Mouse (Mus musculus) E14TG2a.4 (cell line): ENCODE measurements around the gene Adh1.

Experiments used
- H3K27me3 ChIP-seq: 2 replicates; pipeline ENCODE4 v1.6.1; 2014; ENCODE audit warnings: low read length, control low read depth; ENCODE audit not compliant: insufficient read depth
- H3K36me3 ChIP-seq: 2 replicates; pipeline ENCODE4 v1.6.1; 2014; ENCODE audit warnings: low read length, control low read depth; ENCODE audit not compliant: insufficient read depth
- H3K4me1 ChIP-seq: replicated peaks from 2 replicates; pipeline ENCODE4 v1.6.1; 2014; ENCODE audit warnings: low read depth, low read length, control low read depth
- H3K4me3 ChIP-seq: replicated peaks from 2 replicates; pipeline ENCODE4 v1.5.1; 2014; ENCODE audit warnings: mild to moderate bottlenecking, low read length
- H3K9me3 ChIP-seq: 2 replicates; pipeline ENCODE4 v1.6.1; 2014; ENCODE audit warnings: low read length, control low read depth
- CTCF ChIP-seq: conservative IDR thresholded peaks from 2 replicates; pipeline ENCODE4 v1.5.1; 2014; ENCODE audit warnings: low read length
- NANOG ChIP-seq: IDR thresholded peaks from 2 replicates; pipeline ENCODE4 v1.6.1; 2014; ENCODE audit warnings: borderline replicate concordance, low read length, mixed read lengths
- POU5F1 ChIP-seq: IDR thresholded peaks from 2 replicates; pipeline ENCODE4 v1.6.1; 2014; ENCODE audit warnings: low read length, borderline replicate concordance

Adh1 gene

GRCm38 (mm10) chr3:138260721-138261669 is at the start of gene Adh1:
Gene Adh1 (plus strand): TSS chr3:138260991.
- TF ChIP-seq CTCF (no peak), NANOG (no peak), POU5F1 (no peak)
- H3K36me3 ChIP-seq = no peaks in the 10 kb centered on the region
- H3K4me3 ChIP-seq = no peak within 1 kb of the TSS
- no peaks in the 10 kb centered on the region for H3K4me1 ChIP-seq
- H3K9me3 ChIP-seq = no peaks in the 10 kb centered on the region
- no peaks in the 10 kb centered on the region for H3K27me3 ChIP-seq

GRCm38 (mm10) chr3:138212431-138212951 is 48.3 kb upstream of the Adh1 start:
- TF ChIP-seq NANOG (no peak), POU5F1 (no peak), CTCF (no peak)
- H3K4me1 ChIP-seq = peaks cover 11% of the 10 kb centered on the region
- H3K27me3 ChIP-seq = 0 out of 2 replicates have a peak, but pooled peaks cover 3% of the 10 kb centered on the region
- H3K9me3 ChIP-seq = no peaks in the 10 kb centered on the region
- no peak overlapping the region for H3K4me3 ChIP-seq
- H3K36me3 ChIP-seq = no peaks in the 10 kb centered on the region

DNA sequence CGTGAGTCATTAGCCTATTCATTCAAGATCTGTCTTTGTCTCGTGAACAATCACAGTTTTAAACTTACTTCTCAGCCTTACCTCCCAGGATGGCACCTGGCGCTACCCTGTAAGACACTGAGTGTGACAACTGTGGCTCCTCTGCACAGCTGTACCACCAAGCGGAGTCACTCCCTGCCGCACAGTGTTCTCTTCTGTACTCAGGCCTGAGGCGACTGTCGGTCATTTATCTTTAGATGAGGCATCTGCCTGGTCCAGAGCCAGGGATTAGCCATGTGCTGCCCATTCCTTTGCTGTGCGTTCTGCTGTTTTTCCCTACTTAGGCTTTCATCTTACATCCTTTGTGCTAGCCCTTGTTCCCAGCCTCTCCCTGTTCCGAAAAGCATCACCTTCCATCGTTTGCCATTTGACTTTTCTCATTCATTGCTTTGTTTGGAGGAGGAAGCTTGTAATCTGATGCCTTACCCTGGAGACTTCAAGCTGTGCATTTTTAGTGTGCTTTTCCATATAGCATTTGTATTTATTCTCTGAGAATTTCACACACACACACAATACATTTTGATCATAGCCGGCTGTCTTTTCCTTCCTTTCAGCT is 45.3 kb upstream of the Adh1 start:
- TF ChIP-seq NANOG = peak; percentile 91; the same call in 1 of the 2 replicates
- TF ChIP-seq POU5F1 = no peak
- Histone ChIP-seq H3K36me3 (no peaks in the 10 kb centered on the region), H3K4me3 (no peak overlapping the region), H3K9me3 (no peaks in the 10 kb centered on the region), H3K4me1 (peaks cover 13% of the 10 kb centered on the region), H3K27me3 (peaks cover 5% of the 10 kb centered on the region; the same call in 1 of the 2 replicates)

GRCm38 (mm10) chr3:138216091-138216490 is 44.7 kb upstream of the Adh1 start:
- H3K4me1 ChIP-seq = peaks cover 13% of the 10 kb centered on the region
- H3K27me3 ChIP-seq = peaks cover 5% of the 10 kb centered on the region; the same call in 1 of the 2 replicates
- H3K36me3 ChIP-seq = no peaks in the 10 kb centered on the region
- H3K4me3 ChIP-seq = no peak overlapping the region
- no peak for TF ChIP-seq CTCF
- no peak for TF ChIP-seq POU5F1
- no peak for TF ChIP-seq NANOG
- H3K9me3 ChIP-seq = no peaks in the 10 kb centered on the region

GRCm38 (mm10) chr3:138217631-138218264 is 43.0 kb upstream of the Adh1 start, which contains the start of gene Adh7:
Gene Adh7 (plus strand): TSS chr3:138217760.
- Histone ChIP-seq H3K27me3 (peaks cover 5% of the 10 kb centered on the region; the same call in 1 of the 2 replicates), H3K9me3 (no peaks in the 10 kb centered on the region), H3K36me3 (no peaks in the 10 kb centered on the region), H3K4me1 (peaks cover 22% of the 10 kb centered on the region), H3K4me3 (no peak within 1 kb of the TSS)
- no peak for TF ChIP-seq POU5F1
- no peak for TF ChIP-seq CTCF
- TF ChIP-seq NANOG = no peak

- no peaks in the 10 kb centered on the region for H3K9me3 ChIP-seq
- no peaks in the 10 kb centered on the region for H3K36me3 ChIP-seq
- H3K4me1 ChIP-seq = peaks cover 41% of the 10 kb centered on the region
- no peak overlapping the region for H3K4me3 ChIP-seq
- TF ChIP-seq CTCF (no peak), POU5F1 (no peak), NANOG (no peak)
- peaks cover 3% of the 10 kb centered on the region; the same call in 1 of the 2 replicates for H3K27me3 ChIP-seq
Measured at GRCm38 (mm10) chr3:138221116-138221515, 39.7 kb upstream of the Adh1 start.

- Histone ChIP-seq H3K4me1 (peaks cover 40% of the 10 kb centered on the region), H3K36me3 (no peaks in the 10 kb centered on the region), H3K4me3 (no peak overlapping the region), H3K9me3 (0 out of 2 replicates have a peak, but pooled peaks cover 4% of the 10 kb centered on the region), H3K27me3 (peaks cover 3% of the 10 kb centered on the region; the same call in 1 of the 2 replicates)
- TF ChIP-seq NANOG = no peak
Measured at GRCm38 (mm10) chr3:138222511-138222910, 38.3 kb upstream of the Adh1 start.

- peaks cover 38% of the 10 kb centered on the region for H3K4me1 ChIP-seq
- H3K36me3 ChIP-seq = no peaks in the 10 kb centered on the region
- no peak overlapping the region for H3K4me3 ChIP-seq
- H3K9me3 ChIP-seq = 0 out of 2 replicates have a peak, but pooled peaks cover 4% of the 10 kb centered on the region
- TF ChIP-seq POU5F1 (no peak), NANOG (no peak), CTCF (peak; percentile 50)
- H3K27me3 ChIP-seq = peaks cover 3% of the 10 kb centered on the region; the same call in 1 of the 2 replicates
Measured at GRCm38 (mm10) chr3:138222952-138223351, 37.8 kb upstream of the Adh1 start.
